Mouse (Mus musculus) 3134 (cell line): ENCODE results near the gene Sox6.

Experiments
- DNase-seq: peaks from one replicate; pipeline ENCODE4 v3.0.0-alpha.2; 2011; ENCODE audit warnings: low spot score; ENCODE audit not compliant: insufficient read length; ENCODE audit errors: extremely low read depth

The Sox6 gene

GRCm38 (mm10) chr7:115988109-115988779 lies 50.4 kb downstream of the Sox6 start:
- no peak for DNase-seq

- no peak for DNase-seq
Observed at GRCm38 (mm10) chr7:115985716-115986115, 52.9 kb downstream of the Sox6 start.

- DNase-seq, result no peak
Observed at GRCm38 (mm10) chr7:115984076-115984475, 54.5 kb downstream of the Sox6 start.

- no peak for DNase-seq
Observed at GRCm38 (mm10) chr7:115979813-115980512, 58.6 kb downstream of the Sox6 start.

GRCm38 (mm10) chr7:115974518-115974917 lies 64.1 kb downstream of the Sox6 start:
- no peak for DNase-seq

GRCm38 (mm10) chr7:115967186-115967585 lies 71.4 kb downstream of the Sox6 start:
- no peak for DNase-seq

- DNase-seq, result no peak
Observed at GRCm38 (mm10) chr7:115966181-115966580, 72.4 kb downstream of the Sox6 start.

- no peak for DNase-seq
Observed at GRCm38 (mm10) chr7:115953046-115953445, 85.5 kb downstream of the Sox6 start.

- no peak for DNase-seq
Observed at GRCm38 (mm10) chr7:115952235-115952634, 86.4 kb downstream of the Sox6 start.

- no peak for DNase-seq
Observed at GRCm38 (mm10) chr7:115951689-115952088, 86.9 kb downstream of the Sox6 start.

- no peak for DNase-seq
Observed at GRCm38 (mm10) chr7:115947916-115948315, 90.7 kb downstream of the Sox6 start.

- no peak for DNase-seq
Observed at GRCm38 (mm10) chr7:115946559-115946958, 92.0 kb downstream of the Sox6 start.

GRCm38 (mm10) chr7:115945516-115945915 lies 93.1 kb downstream of the Sox6 start:
- no peak for DNase-seq

GRCm38 (mm10) chr7:115944250-115944649 lies 94.3 kb downstream of the Sox6 start:
- DNase-seq, result no peak

- DNase-seq, result no peak
Observed at GRCm38 (mm10) chr7:115941766-115942165, 96.8 kb downstream of the Sox6 start.

GRCm38 (mm10) chr7:115939292-115939691 lies 99.3 kb downstream of the Sox6 start:
- no peak for DNase-seq

GRCm38 (mm10) chr7:115936908-115937307 lies 101.7 kb downstream of the Sox6 start:
- DNase-seq, result no peak

GRCm38 (mm10) chr7:115915338-115915737 lies 123.3 kb downstream of the Sox6 start:
- DNase-seq, result no peak

- no peak for DNase-seq
Observed at GRCm38 (mm10) chr7:115910313-115910712, 128.3 kb downstream of the Sox6 start.

GRCm38 (mm10) chr7:115904798-115905207 lies 133.8 kb downstream of the Sox6 start:
- no peak for DNase-seq

- no peak for DNase-seq
Observed at GRCm38 (mm10) chr7:115903931-115904797, 134.4 kb downstream of the Sox6 start.
